In the genomic region with DNA sequence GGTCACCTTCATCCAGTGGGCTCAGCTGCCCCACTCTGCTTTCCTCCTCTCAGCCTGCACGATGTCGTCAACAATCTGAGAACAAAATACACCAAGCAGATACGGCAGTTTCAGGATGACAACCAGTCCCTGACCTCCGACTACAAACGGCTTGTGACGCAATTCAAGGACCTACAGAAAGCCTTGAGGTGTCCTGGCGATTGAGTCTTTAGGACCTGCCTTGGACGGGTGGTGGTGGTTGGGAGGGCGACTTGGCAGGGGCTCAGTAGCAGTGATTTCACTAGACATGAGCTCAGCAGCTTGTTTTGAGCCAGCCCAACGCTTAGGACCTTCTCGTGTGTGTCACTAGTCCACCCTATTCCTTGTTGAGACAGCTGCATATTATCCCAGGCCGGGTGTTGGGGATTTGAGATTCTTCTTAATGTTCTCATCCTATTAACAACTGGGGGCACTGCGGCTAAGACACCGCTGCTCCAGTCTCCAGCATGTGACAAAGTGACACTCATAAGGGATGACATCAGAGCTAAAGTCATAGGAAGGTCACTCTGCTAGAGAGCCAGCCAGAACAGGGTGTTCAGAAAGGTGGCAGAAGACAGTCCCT, we compare ENCODE assay signal across 27 mouse cellular contexts.
DNase-seq lines count a peak whose midpoint lies in the region; ATAC-seq and TF ChIP-seq lines count a peak whose summit lies in the region.
"Had no signal": no experiment of that assay in that cellular context is flagged by ENCODE, and none has a peak within 500 bp of the region (broad histone marks: within the 10 kb centered on the region; RNA-seq: fewer than 3 reads in every experiment).

No protein-coding gene starts in this region.

- dilution Hi-C loops in CH12.LX (cut with MboI; ENCODE audit: extremely low pct_ligation_motif_present, extremely low pct_unique_long_range_greater_than_20kb, low sequenced_read_pairs), result no loop called here

- TF ChIP-seq EP300 in heart, postnatal 0 days (IDR thresholded peaks at IDR 0.05; ENCODE audit: low read depth), result no peak
- TF ChIP-seq EP300 in lung, postnatal 0 days (IDR thresholded peaks at IDR 0.05), result no peak
- no peak for TF ChIP-seq EP300 in CH12.LX (IDR thresholded peaks at IDR 0.05; ENCODE audit: low read length)

- WGBS in heart, postnatal 0 days, result 50% methylated on average over 14 of the region's 14 CpGs
- 57% methylated on average over 14 of the region's 14 CpGs for WGBS in lung, postnatal 0 days
- 87% methylated on average over 14 of the region's 14 CpGs for WGBS in hindbrain, embryonic 13.5 days

- H3K27me3 ChIP-seq in heart, postnatal 0 days (ENCODE audit: control insufficient read depth, insufficient read depth, low read length), result no peaks in the 10 kb centered on the region
- no peaks in the 10 kb centered on the region for H3K27me3 ChIP-seq in lung, postnatal 0 days (replicated peaks; ENCODE audit: insufficient read depth, low read length)
- H3K27me3 ChIP-seq in CH12.LX (replicated peaks), result no peaks in the 10 kb centered on the region
- H3K27me3 ChIP-seq in hindbrain, embryonic 13.5 days, result no peaks in the 10 kb centered on the region
- H3K27me3 ChIP-seq: forebrain, embryonic 15.5 days; heart, embryonic 13.5 days; hindbrain, embryonic 12.5 days; limb, embryonic 12.5 days; neural tube, embryonic 15.5 days had no signal

- H3K27ac ChIP-seq in heart, postnatal 0 days (ENCODE audit: low read depth), result no peak overlapping the region
- no peak overlapping the region for H3K27ac ChIP-seq in lung, postnatal 0 days (ENCODE audit: low read length)
- H3K27ac ChIP-seq in CH12.LX (ENCODE audit: insufficient read depth, low read depth), result no peak overlapping the region
- H3K27ac ChIP-seq in hindbrain, embryonic 13.5 days, result no peak overlapping the region
- H3K27ac ChIP-seq: forebrain, embryonic 10.5 days; forebrain, embryonic 15.5 days; heart, embryonic 13.5 days; hindbrain, embryonic 12.5 days; limb, embryonic 12.5 days; neural tube, embryonic 15.5 days had no signal

- no peak for TF ChIP-seq CTCF in heart, postnatal 0 days (IDR thresholded peaks at IDR 0.05; ENCODE audit: low read depth)
- TF ChIP-seq CTCF in lung, postnatal 0 days (IDR thresholded peaks at IDR 0.05), result no peak
- no peak for TF ChIP-seq CTCF in CH12.LX (conservative IDR thresholded peaks at IDR 0.05 in 1 of 2, IDR thresholded peaks at IDR 0.05 in 1 of 2; ENCODE audit: low read depth in 2 of 2, low read length in 2 of 2)

- peak; percentile 66; the same call in 1 of the 2 replicates for ATAC-seq in heart, postnatal 0 days (ENCODE audit: insufficient read depth, low read depth)
- peak; percentile 60 for ATAC-seq in lung, postnatal 0 days
- ATAC-seq in hindbrain, embryonic 13.5 days (ENCODE audit: low FRiP score), result no peak
- no peak for ATAC-seq in megakaryocyte, adult 5-6 weeks (ENCODE audit: poor library complexity, severe bottlenecking)
- ATAC-seq: CD4-positive, CD25-positive, alpha-beta regulatory T cell, adult 4 months; forebrain, embryonic 15.5 days; intestine, postnatal 0 days had no signal

- no peaks in the 10 kb centered on the region for H3K79me2 ChIP-seq in CH12.LX (replicated peaks; ENCODE audit: control insufficient read depth, extremely low read depth, insufficient read depth, poor library complexity, severe bottlenecking)

- TF ChIP-seq RAD21 in CH12.LX (IDR thresholded peaks at IDR 0.05; ENCODE audit: low read depth, low read length), result no peak

- H3K36me3 ChIP-seq in heart, postnatal 0 days (replicated peaks; ENCODE audit: control insufficient read depth, insufficient read depth, low read length), result no peaks in the 10 kb centered on the region
- no peaks in the 10 kb centered on the region for H3K36me3 ChIP-seq in lung, postnatal 0 days (ENCODE audit: insufficient read depth, low read length)
- no peaks in the 10 kb centered on the region for H3K36me3 ChIP-seq in CH12.LX (replicated peaks in 1 of 2; ENCODE audit: control insufficient read depth in 1 of 2, insufficient read depth in 1 of 2, low read length in 1 of 2)
- no peaks in the 10 kb centered on the region for H3K36me3 ChIP-seq in hindbrain, embryonic 13.5 days
- H3K36me3 ChIP-seq: forebrain, embryonic 10.5 days; forebrain, embryonic 15.5 days; heart, embryonic 13.5 days; hindbrain, embryonic 12.5 days; limb, embryonic 12.5 days; neural tube, embryonic 15.5 days had no signal

- TF ChIP-seq POLR2A in CH12.LX (IDR thresholded peaks at IDR 0.05; ENCODE audit: low read depth, low read length), result no peak

- H3K4me1 ChIP-seq in heart, postnatal 0 days (ENCODE audit: control insufficient read depth, insufficient read depth), result no peaks in the 10 kb centered on the region
- no peaks in the 10 kb centered on the region for H3K4me1 ChIP-seq in lung, postnatal 0 days (ENCODE audit: insufficient read depth, low read depth, low read length)
- H3K4me1 ChIP-seq in CH12.LX (ENCODE audit: control insufficient read depth in 1 of 2, insufficient read depth in 2 of 2), result peaks cover 0 to 6% of the 10 kb centered on the region in 2 experiments; a peak in 2 of 4 replicates
- H3K4me1 ChIP-seq in hindbrain, embryonic 13.5 days (replicated peaks), result no peaks in the 10 kb centered on the region
- H3K4me1 ChIP-seq: forebrain, embryonic 10.5 days; forebrain, embryonic 15.5 days; hindbrain, embryonic 12.5 days; limb, embryonic 12.5 days; megakaryocyte, embryonic 14.5 days; neural tube, embryonic 15.5 days had no signal

- no peak overlapping the region for H3K4me2 ChIP-seq in heart, postnatal 0 days (ENCODE audit: low read depth, low read length)
- no peak overlapping the region for H3K4me2 ChIP-seq in lung, postnatal 0 days (replicated peaks; ENCODE audit: low read depth, low read length)
- H3K4me2 ChIP-seq in CH12.LX (ENCODE audit: insufficient read depth, low read depth, poor library complexity, severe bottlenecking), result peak overlapping the region; percentile 6
- no peak overlapping the region for H3K4me2 ChIP-seq in hindbrain, embryonic 13.5 days
- H3K4me2 ChIP-seq: forebrain, embryonic 15.5 days; heart, embryonic 13.5 days; hindbrain, embryonic 12.5 days; limb, embryonic 12.5 days; liver, embryonic 11.5 days; neural tube, embryonic 15.5 days had no signal

- no peak overlapping the region for H3K4me3 ChIP-seq in heart, postnatal 0 days (ENCODE audit: low read depth, low read length)
- H3K4me3 ChIP-seq in lung, postnatal 0 days (ENCODE audit: low read depth, low read length), result no peak overlapping the region
- H3K4me3 ChIP-seq in CH12.LX (replicated peaks in 1 of 3; ENCODE audit: low read depth in 2 of 3, low read length in 2 of 3, poor library complexity in 1 of 3), result no peak overlapping the region
- no peak overlapping the region for H3K4me3 ChIP-seq in hindbrain, embryonic 13.5 days
- H3K4me3 ChIP-seq: forebrain, embryonic 10.5 days; forebrain, embryonic 15.5 days; heart, embryonic 13.5 days; hindbrain, embryonic 12.5 days; limb, embryonic 12.5 days; megakaryocyte, embryonic 14.5 days; neural tube, embryonic 15.5 days had no signal

- DNase-seq in heart, postnatal 0 days (ENCODE audit: low spot score), result peak; percentile 19
- no peak for DNase-seq in heart, adult 18-20 months
- peak; percentile 17 for DNase-seq in lung, postnatal 0 days (ENCODE audit: low spot score)
- DNase-seq in lung, postnatal 25 days (ENCODE audit: low spot score), result no peak
- no peak for DNase-seq in CH12.LX (ENCODE audit: extremely low read depth)
- DNase-seq in adrenal gland, postnatal 10 days, result peak; percentile 51
- DNase-seq: cerebellum, adult 8-10 months; cerebellum, postnatal 25 days; gastrocnemius, postnatal 25 days; heart, adult 11 months; kidney, adult 9 months; kidney, postnatal 10 days; layer of hippocampus, adult 9-11 months; lung, postnatal 36 days; midbrain, embryonic 14.5 days had no signal

- no peak overlapping the region for H3K9ac ChIP-seq in heart, postnatal 0 days (replicated peaks; ENCODE audit: low read depth, low read length)
- H3K9ac ChIP-seq in lung, postnatal 0 days (replicated peaks; ENCODE audit: low read depth), result no peak overlapping the region
- no peak overlapping the region for H3K9ac ChIP-seq in CH12.LX (ENCODE audit: insufficient read depth, low read depth)
- no peak overlapping the region for H3K9ac ChIP-seq in hindbrain, embryonic 13.5 days
- H3K9ac ChIP-seq: forebrain, embryonic 15.5 days; heart, embryonic 13.5 days; hindbrain, embryonic 12.5 days; limb, embryonic 12.5 days; neural tube, embryonic 15.5 days had no signal

- in situ Hi-C loops in CH12.LX (cut with MboI; ENCODE audit: low pct_ligation_motif_present, low pct_unique_long_range_greater_than_20kb, low sequenced_read_pairs), result no loop called here

- H3K9me3 ChIP-seq in heart, postnatal 0 days (replicated peaks; ENCODE audit: control insufficient read depth, low read length), result no peaks in the 10 kb centered on the region
- H3K9me3 ChIP-seq in lung, postnatal 0 days (ENCODE audit: low read length), result no peaks in the 10 kb centered on the region
- H3K9me3 ChIP-seq in CH12.LX (replicated peaks; ENCODE audit: low read length), result no peaks in the 10 kb centered on the region
- no peaks in the 10 kb centered on the region for H3K9me3 ChIP-seq in hindbrain, embryonic 13.5 days
- H3K9me3 ChIP-seq: forebrain, embryonic 10.5 days; forebrain, embryonic 15.5 days; heart, embryonic 13.5 days; hindbrain, embryonic 12.5 days; limb, embryonic 12.5 days; megakaryocyte, embryonic 14.5 days; neural tube, embryonic 15.5 days had no signal

TF ChIP-seq in CH12.LX, 34 proteins besides CTCF, POLR2A, EP300 and RAD21:
- no peak for TF ChIP-seq MAZ (IDR thresholded peaks at IDR 0.05; ENCODE audit: low read depth, low read length)
- TF ChIP-seq TBP (conservative IDR thresholded peaks at IDR 0.05; ENCODE audit: low read depth, low read length), result peak; percentile 83
- no peak for TF ChIP-seq MAFK (IDR thresholded peaks at IDR 0.05; ENCODE audit: insufficient replicate concordance, low read length)
- TF ChIP-seq UBTF (IDR thresholded peaks at IDR 0.05; ENCODE audit: low read depth, low read length), result peak; percentile 62; the same call in 1 of the 2 replicates
- no peak for TF ChIP-seq ZMIZ1 (IDR thresholded peaks at IDR 0.05; ENCODE audit: low read depth, low read length)
- TF ChIP-seq USF2 (conservative IDR thresholded peaks at IDR 0.05; ENCODE audit: low read depth, low read length), result no peak
- TF ChIP-seq TCF12 (IDR thresholded peaks at IDR 0.05; ENCODE audit: low read depth, low read length), result no peak

Comparison
In these comparisons a context has a peak if more than half of its experiments do, and no peak if none do; other contexts are left out.
1. DNase-seq: peak in heart, postnatal 0 days (single experiment), lung, postnatal 0 days (single experiment) and adrenal gland, postnatal 10 days (single experiment); none in heart, adult 18-20 months (0 of 2), lung, postnatal 25 days (single experiment) and CH12.LX (single experiment).
2. ATAC-seq: peak in heart, postnatal 0 days (single experiment) and lung, postnatal 0 days (single experiment); none in hindbrain, embryonic 13.5 days (single experiment) and megakaryocyte, adult 5-6 weeks (single experiment).